Mouse (Mus musculus) hindbrain, embryonic 11.5 days (tissue): ENCODE data around the gene Tmem175. TPM values are rescaled to one million over a fixed set of nuclear protein-coding genes. Genes with fewer than 3 reads are reported as not detected.

Experiments used
- ATAC-seq: fragments of 200-750 bp; cut with Nextera tagmentation; 2 replicates; pipeline ENCODE4 v1.8.0; 2017; ENCODE audit warnings: mild to moderate bottlenecking, moderate TSS enrichment, moderate library complexity; ENCODE audit not compliant: low FRiP score
- DNase-seq: peaks from one replicate; pipeline ENCODE4 v3.0.0-alpha.2; 2015; ENCODE audit warnings: low spot score
- H3K27ac ChIP-seq: fragments of 300-500 bp; sonication (generic); 2 replicates; pipeline ENCODE4 v1.5.1; 2014; ENCODE audit warnings: mild to moderate bottlenecking, low read depth, low read length
- H3K27me3 ChIP-seq: fragments of 300-500 bp; sonication (generic); 2 replicates; pipeline ENCODE4 v1.6.1; 2014; ENCODE audit warnings: mild to moderate bottlenecking, low read length, moderate library complexity, mixed read lengths; ENCODE audit not compliant: control insufficient read depth, insufficient read depth
- H3K36me3 ChIP-seq: fragments of 300-500 bp; sonication (generic); 2 replicates; pipeline ENCODE4 v1.6.1; 2014; ENCODE audit warnings: mild to moderate bottlenecking, low read length, moderate library complexity, mixed read lengths; ENCODE audit not compliant: control insufficient read depth, insufficient read depth
- H3K4me1 ChIP-seq: fragments of 300-500 bp; sonication (generic); replicated peaks from 2 replicates; pipeline ENCODE4 v1.6.1; 2014; ENCODE audit warnings: low read length, mixed read lengths; ENCODE audit not compliant: control insufficient read depth, insufficient read depth
- H3K4me2 ChIP-seq: fragments of 300-500 bp; sonication (generic); replicated peaks from 2 replicates; pipeline ENCODE4 v1.6.1; 2014; ENCODE audit warnings: mild to moderate bottlenecking, low read depth, low read length
- H3K4me3 ChIP-seq: fragments of 300-500 bp; sonication (generic); 2 replicates; pipeline ENCODE4 v1.5.1; 2014; ENCODE audit warnings: low read depth, low read length
- H3K9ac ChIP-seq: fragments of 300-500 bp; sonication (generic); 2 replicates; pipeline ENCODE4 v1.6.1; 2014; ENCODE audit warnings: low read depth, low read length
- H3K9me3 ChIP-seq: fragments of 300-500 bp; sonication (generic); 2 replicates; pipeline ENCODE4 v1.6.1; 2016; ENCODE audit warnings: low read length; ENCODE audit not compliant: control insufficient read depth
- WGBS: fragments of 180-500 bp; shearing (Covaris S2); extraction: QIAGEN DNeasy Blood & Tissue Kit; methylation state at CpG from one replicate; pipeline ENCODE4 v1.1.7; 2014; 5-methylcytosine and 5-hydroxymethylcytosine counted together
- polyA plus RNA-seq: library from polyadenylated mRNA; unstranded; fragments of >200 nt; fragmentation: Nextera tagmentation; extraction: Ambion mirVana; gene quantifications from 2 replicates; pipeline ENCODE4 v1.2.1, GENCODE M21; 2014

Gene Tmem175
- polyA plus RNA-seq, 1 experiment from 2014 or later: 22.3 TPM

DNA sequence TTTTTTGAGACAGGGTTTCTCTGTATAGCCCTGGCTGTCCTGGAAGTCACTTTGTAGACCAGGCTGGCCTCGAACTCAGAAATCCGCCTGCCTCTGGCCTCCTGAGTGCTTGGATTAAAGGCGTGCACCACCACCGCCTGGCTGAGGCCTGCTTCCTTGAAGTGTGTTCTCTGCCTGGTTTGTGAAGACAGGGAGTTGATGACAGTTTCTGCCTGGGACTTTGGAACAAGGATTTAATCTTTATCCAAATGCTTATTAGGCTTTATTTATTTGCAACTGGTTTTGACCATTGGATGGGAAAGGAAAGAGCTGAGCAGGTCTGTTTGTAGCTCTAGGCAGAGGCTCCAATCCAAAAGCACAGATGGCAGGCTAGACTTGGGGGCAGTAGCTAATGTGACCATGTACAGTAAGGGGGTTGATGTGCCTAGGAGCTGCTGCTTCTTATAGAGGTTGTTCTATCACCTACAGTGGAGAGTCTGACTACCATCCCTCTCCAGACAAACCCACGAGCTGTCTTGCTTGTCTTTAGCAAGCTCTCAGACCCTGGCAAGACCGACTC lies 48.8 kb downstream of the Tmem175 start:
- Histone ChIP-seq H3K36me3 (no peaks in the 10 kb centered on the region), H3K27me3 (no peaks in the 10 kb centered on the region), H3K9me3 (no peaks in the 10 kb centered on the region), H3K4me3 (no peak overlapping the region), H3K27ac (no peak overlapping the region), H3K4me1 (0 out of 2 replicates have a peak, but pooled peaks cover 4% of the 10 kb centered on the region), H3K9ac (no peak overlapping the region), H3K4me2 (no peak overlapping the region)
- DNase-seq (no peak), ATAC-seq (no peak)
- WGBS: 89% methylated on average over 6 of the region's 6 CpGs

DNA sequence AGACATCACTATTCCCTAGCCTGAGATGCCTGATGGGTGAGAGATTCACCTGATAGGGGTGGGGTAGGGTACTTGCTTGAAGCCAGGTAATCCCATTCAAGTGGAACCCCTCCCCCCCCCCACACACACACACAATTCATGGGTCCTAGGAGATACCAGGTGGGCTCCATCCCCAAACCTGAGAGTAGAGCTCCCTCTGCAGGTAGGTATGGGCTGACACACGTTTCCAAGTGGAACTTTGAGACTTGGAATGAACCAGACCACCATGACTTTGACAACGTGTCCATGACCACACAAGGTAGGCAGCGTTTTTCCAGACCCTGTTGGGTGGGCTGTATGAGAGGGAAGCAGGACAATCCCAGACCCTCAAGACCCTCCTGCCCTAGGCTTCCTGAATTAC lies 50.3 kb downstream of the Tmem175 start:
- ATAC-seq (no peak), DNase-seq (no peak)
- Histone ChIP-seq H3K27me3 (no peaks in the 10 kb centered on the region), H3K4me2 (no peak overlapping the region), H3K4me3 (no peak overlapping the region), H3K4me1 (0 out of 2 replicates have a peak, but pooled peaks cover 4% of the 10 kb centered on the region), H3K36me3 (no peaks in the 10 kb centered on the region), H3K9ac (no peak overlapping the region), H3K9me3 (no peaks in the 10 kb centered on the region), H3K27ac (no peak overlapping the region)
- WGBS: 66% methylated on average over 3 of the region's 3 CpGs

- DNase-seq (no peak), ATAC-seq (no peak)
- Histone ChIP-seq H3K4me2 (no peak overlapping the region), H3K9ac (no peak overlapping the region), H3K4me1 (0 out of 2 replicates have a peak, but pooled peaks cover 4% of the 10 kb centered on the region), H3K27me3 (no peaks in the 10 kb centered on the region), H3K36me3 (no peaks in the 10 kb centered on the region), H3K27ac (no peak overlapping the region), H3K9me3 (no peaks in the 10 kb centered on the region), H3K4me3 (no peak overlapping the region)
- WGBS: 92% methylated on average over 6 of the region's 6 CpGs
Measured at GRCm38 (mm10) chr5:108680871-108681270, 51.3 kb downstream of the Tmem175 start.

DNA sequence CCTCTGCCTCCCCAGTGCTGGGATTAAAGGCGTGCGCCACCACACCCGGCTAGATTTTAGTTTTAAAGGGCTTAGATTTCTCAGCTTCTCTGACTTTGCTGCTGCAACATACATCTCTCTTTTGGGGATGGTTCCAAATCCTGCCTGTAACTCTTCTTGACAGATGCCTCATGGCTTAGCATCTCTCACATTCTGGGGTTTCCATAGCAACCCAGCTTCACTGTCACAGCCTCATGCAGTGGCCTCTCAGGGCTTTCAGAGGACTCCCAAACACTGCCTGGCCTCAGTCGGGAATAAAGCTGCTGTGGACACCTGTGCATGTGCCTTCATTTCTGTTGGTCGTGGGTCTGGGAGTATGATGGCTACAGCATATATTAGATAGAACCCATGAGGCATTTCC lies 59.5 kb downstream of the Tmem175 start:
- Histone ChIP-seq H3K4me3 (no peak overlapping the region), H3K4me2 (no peak overlapping the region), H3K9me3 (no peaks in the 10 kb centered on the region), H3K9ac (no peak overlapping the region), H3K27ac (no peak overlapping the region), H3K36me3 (no peaks in the 10 kb centered on the region), H3K4me1 (no peaks in the 10 kb centered on the region), H3K27me3 (peaks cover 7% of the 10 kb centered on the region)
- DNase-seq (no peak), ATAC-seq (no peak)
- WGBS: 74% methylated on average over 5 of the region's 5 CpGs

DNA sequence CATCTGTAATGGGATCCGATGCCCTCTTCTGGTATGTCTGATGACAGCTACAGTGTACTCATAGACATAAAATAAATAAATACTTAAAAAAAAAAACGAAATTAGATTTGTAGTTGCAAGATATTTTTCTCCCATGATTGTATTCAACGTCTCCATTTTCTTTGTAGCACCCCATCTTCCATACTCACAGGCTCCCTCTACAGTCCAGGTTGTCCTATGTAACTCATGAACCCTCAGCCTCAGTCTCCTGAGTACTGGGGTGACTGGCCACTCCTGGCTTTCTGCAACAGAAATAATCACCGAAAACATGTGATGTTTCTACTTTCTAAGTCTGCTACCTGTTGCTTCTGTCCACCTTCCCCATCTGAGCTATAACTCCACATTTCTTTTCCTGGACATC lies 61.6 kb downstream of the Tmem175 start:
- no peaks in the 10 kb centered on the region for H3K9me3 ChIP-seq
- H3K27ac ChIP-seq: no peak overlapping the region
- H3K9ac ChIP-seq: no peak overlapping the region
- no peak for DNase-seq
- no peaks in the 10 kb centered on the region for H3K36me3 ChIP-seq
- no peak for ATAC-seq
- WGBS: 74% methylated on average over 4 of the region's 4 CpGs
- no peak overlapping the region for H3K4me2 ChIP-seq
- H3K4me3 ChIP-seq: no peak overlapping the region
- H3K4me1 ChIP-seq: no peaks in the 10 kb centered on the region; the same call in 1 of the 2 replicates
- peaks cover 7% of the 10 kb centered on the region for H3K27me3 ChIP-seq

DNA sequence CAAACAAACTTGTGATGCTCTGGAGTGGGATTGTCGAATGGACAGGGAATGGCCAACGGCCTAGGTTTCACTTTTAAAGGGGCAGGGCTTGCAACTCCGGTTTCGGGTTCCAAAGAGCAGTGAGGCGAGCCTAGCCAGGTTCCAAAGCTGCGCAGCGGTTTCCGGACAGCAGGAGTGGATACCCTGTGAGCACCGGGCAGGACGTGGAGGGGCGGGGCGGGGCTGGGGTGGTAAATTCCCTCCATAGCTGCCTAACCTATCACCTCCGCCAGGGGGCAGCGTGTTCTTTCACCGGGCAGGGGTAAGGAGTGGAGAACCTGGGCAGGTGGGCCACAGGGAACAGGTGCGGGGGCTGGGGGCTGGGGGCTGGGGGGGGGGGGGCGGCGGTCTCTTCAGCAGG lies 62.7 kb downstream of the Tmem175 start, which contains the start of gene Fgfrl1:
Fgfrl1 (plus strand) TSS at position 112 of the 400 bp plus-strand sequence.
- no peak for ATAC-seq
- 3% methylated on average over 15 of the region's 18 CpGs for WGBS
- Histone ChIP-seq H3K27ac (no peak within 1 kb of the TSS), H3K27me3 (peaks cover 7% of the 10 kb centered on the region), H3K4me2 (peak within 1 kb of the TSS; percentile 33), H3K36me3 (no peaks in the 10 kb centered on the region), H3K9ac (no peak within 1 kb of the TSS), H3K9me3 (no peaks in the 10 kb centered on the region), H3K4me1 (no peaks in the 10 kb centered on the region; the same call in 1 of the 2 replicates), H3K4me3 (0 out of 2 replicates have a peak within 1 kb of the TSS, but pooled peaks have one; percentile 83)
- DNase-seq: peak; percentile 61

DNA sequence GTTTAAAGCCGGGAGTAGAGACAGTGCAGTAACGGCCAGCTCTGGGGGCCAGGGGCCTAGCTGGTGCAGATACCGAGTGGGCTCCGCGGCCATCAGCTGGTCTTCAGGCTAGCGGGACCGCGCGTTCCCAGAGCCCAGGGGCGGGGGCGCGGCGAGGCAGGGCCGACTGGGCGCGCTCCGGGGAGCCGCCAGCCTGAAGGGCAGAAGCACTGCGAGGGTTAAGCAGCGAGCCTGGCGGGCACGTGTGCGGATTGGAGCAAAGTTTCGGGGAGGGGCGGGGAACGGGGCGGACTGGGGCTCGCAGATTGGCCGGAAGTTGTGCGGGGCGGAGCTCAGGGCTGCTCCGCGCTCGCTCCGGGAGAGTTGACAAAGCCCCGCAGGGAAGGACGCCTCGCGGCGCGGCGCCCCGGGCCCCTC lies 64.3 kb downstream of the Tmem175 start:
- no peak overlapping the region for H3K27ac ChIP-seq
- under 1% methylated on average over 28 of the region's 43 CpGs for WGBS
- H3K36me3 ChIP-seq: no peaks in the 10 kb centered on the region

GRCm38 (mm10) chr5:108694352-108695261 lies 65.0 kb downstream of the Tmem175 start:
- H3K4me1 ChIP-seq: peaks cover 5% of the 10 kb centered on the region

More for the DNA sequence above, 64.3 kb downstream of the Tmem175 start:
- DNase-seq (peak; percentile 92), ATAC-seq (peak; percentile 95)
- Histone ChIP-seq H3K4me2 (peak overlapping the region; percentile 90), H3K27me3 (peaks cover 7% of the 10 kb centered on the region), H3K9me3 (no peaks in the 10 kb centered on the region), H3K9ac (peak overlapping the region; percentile 68), H3K4me3 (peak overlapping the region; percentile 83), H3K4me1 (peaks cover 5% of the 10 kb centered on the region)

More at GRCm38 (mm10) chr5:108694352-108695261, 65.0 kb downstream of the Tmem175 start:
- H3K27ac ChIP-seq: peak overlapping the region; percentile 24; the same call in 1 of the 2 replicates
- peaks cover 7% of the 10 kb centered on the region for H3K27me3 ChIP-seq
- H3K4me3 ChIP-seq: peak overlapping the region; percentile 83
- peak; percentile 55 for DNase-seq
- peak; percentile 66 for ATAC-seq
- peak overlapping the region; percentile 90 for H3K4me2 ChIP-seq
- peak overlapping the region; percentile 68 for H3K9ac ChIP-seq
- H3K9me3 ChIP-seq: no peaks in the 10 kb centered on the region
- H3K36me3 ChIP-seq: no peaks in the 10 kb centered on the region
- WGBS: under 1% methylated on average over 71 of the region's 99 CpGs
